Mouse (Mus musculus): ENCODE results near the gene Gabrb2. TPM values are rescaled to one million over a fixed set of nuclear protein-coding genes. Genes with fewer than 3 reads are reported as not detected.

Gene Gabrb2
- polyA plus RNA-seq, 1 experiment from 2014 or later, result 0.45 TPM

Other genes starting within 250 kb of the Gabrb2 start
- 0.50 and 0.52 TPM in 2 replicates for gene Gabra1, start 236.8 kb upstream of the Gabrb2 start, polyA plus RNA-seq (2016; fragmentation: Nextera tagmentation; extraction: Ambion mirVana)
- not detected in 2 replicates for gene Gabra6, start 98.7 kb upstream of the Gabrb2 start, polyA plus RNA-seq (2016; fragmentation: Nextera tagmentation; extraction: Ambion mirVana)